Mouse (Mus musculus): Measurements from ENCODE around the gene Klf2. TPM values are rescaled to one million over a fixed set of nuclear protein-coding genes. Genes with fewer than 3 reads are reported as not detected.

Gene Klf2
- polyA plus RNA-seq, 1 experiment from 2014 or later = 6.0 TPM

DNA sequence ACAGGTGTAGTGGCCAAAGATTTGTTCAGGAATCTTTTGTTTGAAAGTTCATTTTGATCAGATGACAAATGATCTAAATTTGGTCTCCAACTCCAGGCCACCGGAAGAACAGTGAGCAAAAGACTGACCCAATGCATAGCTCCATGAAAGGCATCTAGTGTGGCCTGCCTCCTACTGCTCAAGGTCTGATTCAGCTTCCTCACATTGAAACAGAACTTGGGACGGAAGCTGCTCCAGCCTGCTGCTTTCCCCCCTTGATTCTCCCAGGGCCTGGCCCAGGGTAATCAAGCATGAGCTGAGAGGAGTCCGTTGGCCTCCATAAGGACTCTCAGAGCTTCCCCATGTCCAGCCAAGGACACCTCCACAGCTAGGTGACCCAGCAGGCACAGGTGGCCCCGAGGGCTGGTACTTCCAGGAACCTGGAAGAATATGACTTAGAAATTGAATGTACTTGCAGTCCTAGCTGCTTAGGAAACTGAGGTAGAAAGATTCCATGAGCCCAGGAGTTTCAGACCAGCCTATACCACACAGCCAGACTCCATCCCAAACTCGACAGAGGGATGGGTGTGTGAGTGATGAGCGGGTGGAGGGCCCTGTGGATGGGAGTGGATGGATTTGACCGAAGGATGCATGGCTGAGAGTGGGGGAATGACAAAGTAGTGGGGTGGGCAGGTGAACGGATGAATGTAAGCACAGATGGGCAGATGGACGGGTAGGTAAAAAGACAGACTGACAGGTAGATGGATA is 18.0 kb upstream of the Klf2 start:
- WGBS = 78% methylated on average over 9 of the region's 9 CpGs
- no peak overlapping the region for H3K4me3 ChIP-seq (ENCODE audit: low read depth, low read length)
- no peaks in the 10 kb centered on the region for H3K36me3 ChIP-seq (ENCODE audit: control insufficient read depth, insufficient read depth, low read length)
- H3K27me3 ChIP-seq (ENCODE audit: control insufficient read depth, insufficient read depth, low read length) = no peaks in the 10 kb centered on the region
- no peak for DNase-seq (ENCODE audit: low spot score)
- H3K4me1 ChIP-seq (ENCODE audit: control insufficient read depth, insufficient read depth, low read length) = no peaks in the 10 kb centered on the region
- ATAC-seq (ENCODE audit: insufficient read depth, low FRiP score, low TSS enrichment) = no peak
- no peaks in the 10 kb centered on the region for H3K9me3 ChIP-seq (ENCODE audit: control insufficient read depth, low read length)
- no peak overlapping the region for H3K27ac ChIP-seq (ENCODE audit: low read depth, low read length)
- no peak overlapping the region for H3K4me2 ChIP-seq (ENCODE audit: low read depth)
- no peak overlapping the region for H3K9ac ChIP-seq (ENCODE audit: low read length)

DNA sequence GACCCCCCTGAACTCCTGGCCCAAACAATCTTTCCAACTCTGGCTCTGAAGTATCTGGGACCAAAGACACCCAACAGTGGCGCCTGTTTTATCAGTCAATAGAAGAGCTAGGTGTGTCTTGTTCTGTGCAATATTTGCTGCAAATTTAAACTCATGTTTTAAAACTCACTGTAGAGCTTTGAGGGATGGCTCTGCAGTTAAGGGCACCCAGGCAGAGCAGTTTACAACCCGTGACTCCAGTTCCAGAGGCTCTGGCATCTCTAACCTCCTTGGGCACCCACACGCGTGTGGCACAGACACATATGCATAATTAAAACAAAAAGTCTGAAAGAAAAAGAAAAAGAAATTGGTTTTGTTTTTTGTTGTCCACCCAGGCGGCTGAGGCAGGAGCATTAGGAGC is 17.3 kb upstream of the Klf2 start:
- Histone ChIP-seq H3K4me2 (ENCODE audit: low read depth) (no peak overlapping the region), H3K27me3 (ENCODE audit: control insufficient read depth, insufficient read depth, low read length) (no peaks in the 10 kb centered on the region), H3K9me3 (ENCODE audit: control insufficient read depth, low read length) (no peaks in the 10 kb centered on the region), H3K9ac (ENCODE audit: low read length) (no peak overlapping the region), H3K36me3 (ENCODE audit: control insufficient read depth, insufficient read depth, low read length) (no peaks in the 10 kb centered on the region), H3K27ac (ENCODE audit: low read depth, low read length) (no peak overlapping the region), H3K4me3 (ENCODE audit: low read depth, low read length) (no peak overlapping the region), H3K4me1 (ENCODE audit: control insufficient read depth, insufficient read depth, low read length) (no peaks in the 10 kb centered on the region)
- ATAC-seq (ENCODE audit: insufficient read depth, low FRiP score, low TSS enrichment) = no peak
- no peak for DNase-seq (ENCODE audit: low spot score)
- WGBS = 87% methylated on average over 5 of the region's 5 CpGs

- no peaks in the 10 kb centered on the region for H3K4me1 ChIP-seq (ENCODE audit: control insufficient read depth, insufficient read depth, low read length)
- DNase-seq (ENCODE audit: low spot score) (no peak), ATAC-seq (ENCODE audit: insufficient read depth, low FRiP score, low TSS enrichment) (no peak)
- no peaks in the 10 kb centered on the region for H3K27me3 ChIP-seq (ENCODE audit: control insufficient read depth, insufficient read depth, low read length)
- no peaks in the 10 kb centered on the region for H3K9me3 ChIP-seq (ENCODE audit: control insufficient read depth, low read length)
- H3K9ac ChIP-seq (ENCODE audit: low read length) = no peak overlapping the region
- 73% methylated on average over 8 of the region's 8 CpGs for WGBS
- no peak overlapping the region for H3K27ac ChIP-seq (ENCODE audit: low read depth, low read length)
- H3K36me3 ChIP-seq (ENCODE audit: control insufficient read depth, insufficient read depth, low read length) = no peaks in the 10 kb centered on the region
- H3K4me2 ChIP-seq (ENCODE audit: low read depth) = no peak overlapping the region
- no peak overlapping the region for H3K4me3 ChIP-seq (ENCODE audit: low read depth, low read length)
These were observed 15.7 kb upstream of the Klf2 start for GRCm38 (mm10) chr8:72302986-72303612.

GRCm38 (mm10) chr8:72303633-72304032 is 15.2 kb upstream of the Klf2 start:
- Histone ChIP-seq H3K9me3 (ENCODE audit: control insufficient read depth, low read length) (no peaks in the 10 kb centered on the region), H3K4me3 (ENCODE audit: low read depth, low read length) (no peak overlapping the region), H3K9ac (ENCODE audit: low read length) (no peak overlapping the region), H3K36me3 (ENCODE audit: control insufficient read depth, insufficient read depth, low read length) (no peaks in the 10 kb centered on the region), H3K4me1 (ENCODE audit: control insufficient read depth, insufficient read depth, low read length) (no peaks in the 10 kb centered on the region), H3K4me2 (ENCODE audit: low read depth) (no peak overlapping the region), H3K27me3 (ENCODE audit: control insufficient read depth, insufficient read depth, low read length) (no peaks in the 10 kb centered on the region), H3K27ac (ENCODE audit: low read depth, low read length) (no peak overlapping the region)
- ATAC-seq (ENCODE audit: insufficient read depth, low FRiP score, low TSS enrichment) (no peak), DNase-seq (ENCODE audit: low spot score) (no peak)
- WGBS = 81% methylated on average over 8 of the region's 8 CpGs

DNA sequence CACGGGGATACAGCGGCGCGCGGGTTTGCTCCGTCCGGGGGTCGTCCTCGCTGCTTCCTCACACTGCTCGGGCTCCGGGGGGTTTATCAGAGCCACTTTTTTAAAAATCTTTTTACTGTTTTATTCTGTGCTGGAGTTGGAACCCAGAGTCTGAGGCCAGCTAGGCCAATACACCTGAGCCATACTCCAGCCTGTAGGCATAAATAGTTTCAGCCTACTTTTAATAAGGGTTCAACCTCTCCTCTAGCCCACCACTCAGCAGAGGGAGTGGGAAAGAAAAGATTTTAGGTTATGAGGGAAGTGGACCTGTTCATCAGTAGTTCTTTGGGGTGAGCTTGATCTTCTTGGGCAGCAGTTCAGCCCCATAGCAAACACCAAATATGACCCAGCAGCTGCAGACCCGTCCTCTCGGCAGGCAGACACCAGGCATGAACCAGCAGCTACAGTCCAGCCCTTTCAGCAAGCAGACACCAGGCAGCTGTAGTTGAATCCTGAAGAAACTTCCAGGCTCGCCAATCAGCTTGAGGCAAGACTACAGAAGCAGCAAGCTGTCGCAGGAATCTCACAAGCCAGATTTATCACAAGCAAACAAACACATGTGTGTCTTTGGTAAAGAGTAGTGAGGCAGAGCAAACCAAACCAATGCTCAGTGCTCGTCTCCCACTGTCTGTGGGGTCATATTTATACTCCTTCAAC is 13.5 kb upstream of the Klf2 start, which contains the start of gene Gm10282:
TSS of gene Gm10282 (minus strand) at position 51 of the 696 bp plus-strand sequence.
- WGBS = 79% methylated on average over 15 of the region's 16 CpGs
- ATAC-seq (ENCODE audit: insufficient read depth, low FRiP score, low TSS enrichment) = no peak
- H3K27ac ChIP-seq (ENCODE audit: low read depth, low read length) = no peak within 1 kb of the TSS

GRCm38 (mm10) chr8:72306913-72307312 is 11.9 kb upstream of the Klf2 start:
- no peaks in the 10 kb centered on the region for H3K9me3 ChIP-seq (ENCODE audit: control insufficient read depth, low read length)
- no peak overlapping the region for H3K4me2 ChIP-seq (ENCODE audit: low read depth)
- H3K4me3 ChIP-seq (ENCODE audit: low read depth, low read length) = no peak overlapping the region
- H3K36me3 ChIP-seq (ENCODE audit: control insufficient read depth, insufficient read depth, low read length) = no peaks in the 10 kb centered on the region
- no peak overlapping the region for H3K27ac ChIP-seq (ENCODE audit: low read depth, low read length)
- 92% methylated on average over 5 of the region's 5 CpGs for WGBS
- no peak overlapping the region for H3K9ac ChIP-seq (ENCODE audit: low read length)
- no peaks in the 10 kb centered on the region for H3K27me3 ChIP-seq (ENCODE audit: control insufficient read depth, insufficient read depth, low read length)
- DNase-seq (ENCODE audit: low spot score) (no peak), ATAC-seq (ENCODE audit: insufficient read depth, low FRiP score, low TSS enrichment) (no peak)
- no peaks in the 10 kb centered on the region for H3K4me1 ChIP-seq (ENCODE audit: control insufficient read depth, insufficient read depth, low read length)

More for the DNA sequence above, 13.5 kb upstream of the Klf2 start, which contains the start of gene Gm10282:
- no peaks in the 10 kb centered on the region for H3K36me3 ChIP-seq (ENCODE audit: control insufficient read depth, insufficient read depth, low read length)
- H3K27me3 ChIP-seq (ENCODE audit: control insufficient read depth, insufficient read depth, low read length) = no peaks in the 10 kb centered on the region
- no peaks in the 10 kb centered on the region for H3K9me3 ChIP-seq (ENCODE audit: control insufficient read depth, low read length)
- no peak within 1 kb of the TSS for H3K4me2 ChIP-seq (ENCODE audit: low read depth)
- H3K9ac ChIP-seq (ENCODE audit: low read length) = no peak within 1 kb of the TSS
- no peak within 1 kb of the TSS for H3K4me3 ChIP-seq (ENCODE audit: low read depth, low read length)
- no peak for DNase-seq (ENCODE audit: low spot score)
- no peaks in the 10 kb centered on the region for H3K4me1 ChIP-seq (ENCODE audit: control insufficient read depth, insufficient read depth, low read length)

- Histone ChIP-seq H3K4me3 (ENCODE audit: low read depth, low read length) (no peak overlapping the region), H3K36me3 (ENCODE audit: control insufficient read depth, insufficient read depth, low read length) (no peaks in the 10 kb centered on the region), H3K9me3 (ENCODE audit: control insufficient read depth, low read length) (no peaks in the 10 kb centered on the region), H3K4me1 (ENCODE audit: control insufficient read depth, insufficient read depth, low read length) (no peaks in the 10 kb centered on the region), H3K27ac (ENCODE audit: low read depth, low read length) (no peak overlapping the region), H3K9ac (ENCODE audit: low read length) (no peak overlapping the region), H3K4me2 (ENCODE audit: low read depth) (no peak overlapping the region), H3K27me3 (ENCODE audit: control insufficient read depth, insufficient read depth, low read length) (no peaks in the 10 kb centered on the region)
- ATAC-seq (ENCODE audit: insufficient read depth, low FRiP score, low TSS enrichment) (no peak), DNase-seq (ENCODE audit: low spot score) (no peak)
- 78% methylated on average over 6 of the region's 6 CpGs for WGBS
These were observed 10.6 kb upstream of the Klf2 start for GRCm38 (mm10) chr8:72308276-72308675.

- ATAC-seq (ENCODE audit: insufficient read depth, low FRiP score, low TSS enrichment) (no peak), DNase-seq (ENCODE audit: low spot score) (no peak)
- H3K9ac ChIP-seq (ENCODE audit: low read length) = no peak overlapping the region
- H3K4me2 ChIP-seq (ENCODE audit: low read depth) = no peak overlapping the region
- no peaks in the 10 kb centered on the region for H3K9me3 ChIP-seq (ENCODE audit: control insufficient read depth, low read length)
- no peaks in the 10 kb centered on the region for H3K4me1 ChIP-seq (ENCODE audit: control insufficient read depth, insufficient read depth, low read length)
- no peaks in the 10 kb centered on the region for H3K36me3 ChIP-seq (ENCODE audit: control insufficient read depth, insufficient read depth, low read length)
- no peak overlapping the region for H3K4me3 ChIP-seq (ENCODE audit: low read depth, low read length)
- H3K27me3 ChIP-seq (ENCODE audit: control insufficient read depth, insufficient read depth, low read length) = no peaks in the 10 kb centered on the region
- 64% methylated on average over 8 of the region's 8 CpGs for WGBS
- H3K27ac ChIP-seq (ENCODE audit: low read depth, low read length) = no peak overlapping the region
These were observed 7.9 kb upstream of the Klf2 start for GRCm38 (mm10) chr8:72310849-72311506.

Data from neural tube, embryonic 11.5 days (tissue).